Mouse (Mus musculus): ENCODE measurements at regions not wholly inside any gene's neighbourhood (a gene's known extent, or its start where the extent isn't known, plus 50 kb on each side); places are given as distances from the start of the nearest gene placed in this dataset.

DNA sequence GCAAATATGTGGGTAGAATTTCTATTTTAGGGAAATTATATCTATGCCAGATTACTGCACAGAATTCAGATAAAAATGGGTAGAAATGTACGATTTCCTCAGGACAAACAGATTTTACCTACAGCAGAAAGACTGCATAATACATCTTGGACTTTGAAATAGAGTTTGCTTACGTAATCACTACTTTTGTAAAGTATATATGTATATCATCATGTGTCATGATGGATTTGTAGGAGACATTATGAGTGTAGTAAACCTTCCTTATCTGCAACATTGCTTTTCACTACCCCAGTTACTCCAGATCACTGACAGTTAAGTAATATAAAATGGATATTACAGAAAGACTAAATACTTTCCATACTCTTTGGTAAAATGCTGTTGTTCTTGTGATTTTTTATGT, 1151.2 kb upstream of the Tenm2 start:
- no peak overlapping the region for H3K4me3 ChIP-seq
- H3K27me3 ChIP-seq (replicated peaks), result no peaks in the 10 kb centered on the region
- no peak for ATAC-seq (ENCODE audit: extremely low read depth, insufficient number of reproducible peaks, low FRiP score, low TSS enrichment)
- no peaks in the 10 kb centered on the region for H3K36me3 ChIP-seq
- no peak overlapping the region for H3K9ac ChIP-seq
- no peak overlapping the region for H3K27ac ChIP-seq (replicated peaks)
- WGBS, result 64% methylated on average over 2 of the region's 2 CpGs
- no peaks in the 10 kb centered on the region for H3K4me1 ChIP-seq
- no peaks in the 10 kb centered on the region for H3K9me3 ChIP-seq
- H3K4me2 ChIP-seq, result no peak overlapping the region

DNA sequence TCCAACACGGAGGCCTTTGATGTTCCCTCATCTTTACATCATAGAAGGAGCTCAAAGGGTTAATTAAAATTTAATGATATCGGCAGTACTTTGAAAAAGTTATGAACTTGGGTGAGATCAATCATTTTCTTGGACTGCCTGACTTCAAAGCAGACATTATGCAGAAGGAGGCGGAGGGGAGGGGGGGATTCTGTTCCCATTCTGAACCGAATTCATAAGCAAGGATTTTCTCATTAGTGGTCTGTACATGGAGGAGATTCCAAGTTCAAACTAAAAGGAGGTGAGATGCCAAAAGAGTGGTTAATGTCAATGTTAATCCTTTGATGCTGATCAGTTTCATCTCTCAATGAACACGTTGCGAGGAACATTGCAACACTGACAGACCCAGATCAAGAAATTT, 1110.7 kb upstream of the Tenm2 start:
- Histone ChIP-seq H3K4me1 (no peaks in the 10 kb centered on the region), H3K36me3 (no peaks in the 10 kb centered on the region), H3K4me2 (no peak overlapping the region), H3K27me3 (replicated peaks) (no peaks in the 10 kb centered on the region), H3K27ac (replicated peaks) (no peak overlapping the region), H3K4me3 (no peak overlapping the region), H3K9me3 (no peaks in the 10 kb centered on the region), H3K9ac (no peak overlapping the region)
- 78% methylated on average over 6 of the region's 6 CpGs for WGBS
- no peak for ATAC-seq (ENCODE audit: extremely low read depth, insufficient number of reproducible peaks, low FRiP score, low TSS enrichment)

- H3K4me2 ChIP-seq, result no peak overlapping the region
- no peak overlapping the region for H3K27ac ChIP-seq (replicated peaks)
- no peaks in the 10 kb centered on the region for H3K4me1 ChIP-seq
- H3K27me3 ChIP-seq (replicated peaks), result no peaks in the 10 kb centered on the region
- no peaks in the 10 kb centered on the region for H3K36me3 ChIP-seq
- H3K9me3 ChIP-seq, result no peaks in the 10 kb centered on the region
- WGBS, result 83% methylated on average over 3 of the region's 3 CpGs
- H3K4me3 ChIP-seq, result no peak overlapping the region
- ATAC-seq (ENCODE audit: extremely low read depth, insufficient number of reproducible peaks, low FRiP score, low TSS enrichment), result no peak
- no peak overlapping the region for H3K9ac ChIP-seq
Observed at GRCm38 (mm10) chr11:38335411-38335810, 1099.6 kb upstream of the Tenm2 start.

GRCm38 (mm10) chr11:38297693-38298092, 1061.9 kb upstream of the Tenm2 start:
- Histone ChIP-seq H3K4me3 (no peak overlapping the region), H3K4me2 (no peak overlapping the region), H3K27ac (replicated peaks) (no peak overlapping the region), H3K9ac (no peak overlapping the region), H3K9me3 (no peaks in the 10 kb centered on the region), H3K36me3 (no peaks in the 10 kb centered on the region), H3K4me1 (no peaks in the 10 kb centered on the region), H3K27me3 (replicated peaks) (no peaks in the 10 kb centered on the region)
- ATAC-seq (ENCODE audit: extremely low read depth, insufficient number of reproducible peaks, low FRiP score, low TSS enrichment), result no peak

- ATAC-seq (ENCODE audit: extremely low read depth, insufficient number of reproducible peaks, low FRiP score, low TSS enrichment), result no peak
- no peaks in the 10 kb centered on the region for H3K27me3 ChIP-seq (replicated peaks)
- 56% methylated on average over 3 of the region's 3 CpGs for WGBS
Observed at GRCm38 (mm10) chr11:38291289-38291688, 1055.5 kb upstream of the Tenm2 start.

GRCm38 (mm10) chr11:38280961-38281360, 1045.2 kb upstream of the Tenm2 start:
- no peaks in the 10 kb centered on the region for H3K36me3 ChIP-seq
- no peak overlapping the region for H3K9ac ChIP-seq
- H3K27ac ChIP-seq (replicated peaks), result no peak overlapping the region
- 72% methylated on average over 2 of the region's 2 CpGs for WGBS
- H3K4me3 ChIP-seq, result no peak overlapping the region
- H3K9me3 ChIP-seq, result no peaks in the 10 kb centered on the region
- 0 out of 2 replicates have a peak, but pooled peaks cover 4% of the 10 kb centered on the region for H3K4me1 ChIP-seq
- no peak overlapping the region for H3K4me2 ChIP-seq
- no peak for ATAC-seq (ENCODE audit: extremely low read depth, insufficient number of reproducible peaks, low FRiP score, low TSS enrichment)
- no peaks in the 10 kb centered on the region for H3K27me3 ChIP-seq (replicated peaks)

More at GRCm38 (mm10) chr11:38291289-38291688, 1055.5 kb upstream of the Tenm2 start:
- Histone ChIP-seq H3K4me1 (no peaks in the 10 kb centered on the region), H3K4me2 (no peak overlapping the region), H3K4me3 (no peak overlapping the region), H3K9me3 (no peaks in the 10 kb centered on the region), H3K9ac (no peak overlapping the region), H3K36me3 (no peaks in the 10 kb centered on the region), H3K27ac (replicated peaks) (no peak overlapping the region)
